Mouse (Mus musculus): ENCODE measurements around the gene Abhd11.

- TF ChIP-seq CTCF (IDR thresholded peaks at IDR 0.05; ENCODE audit: insufficient read depth, low read depth, low read length) (no peak), POLR2A (IDR thresholded peaks at IDR 0.05; ENCODE audit: insufficient read depth, low read depth, low read length) (no peak)
Measured at GRCm38 (mm10) chr5:134986298-134987268, 22.4 kb upstream of the Abhd11 start.

Measured in olfactory bulb, adult 2 months (tissue).